In genomic region chr12:54937581-54938343, GRCm38 (mm10) we compare ENCODE assay signal across 25 mouse cellular contexts. TPM values are rescaled to one million over a fixed set of nuclear protein-coding genes. Genes with fewer than 3 reads are reported as not detected.
A peak's percentile ranks its signal among the peaks of the same experiment; 100 is the strongest.
DNase-seq lines count a peak whose midpoint lies in the region; ATAC-seq and TF ChIP-seq lines count a peak whose summit lies in the region.
"Not testable (repeated sequence)": the region's sequence is repeated elsewhere in the genome, so short reads cannot be mapped to it uniquely, and the experiment has no call there.
"Had no signal": no experiment of that assay in that cellular context is flagged by ENCODE, and none has a peak within 500 bp of the region (broad histone marks: within the 10 kb centered on the region; RNA-seq: fewer than 3 reads in every experiment).

No protein-coding gene starts in this region.

- 88% methylated on average over 5 of the region's 5 CpGs for WGBS in intestine, embryonic 16.5 days
- WGBS in liver, embryonic 12.5 days (ENCODE audit: insufficient replicate concordance), result 86% methylated on average over 5 of the region's 5 CpGs
- 88% methylated on average over 5 of the region's 5 CpGs for WGBS in liver, embryonic 16.5 days (ENCODE audit: insufficient replicate concordance)
- 89% methylated on average over 5 of the region's 5 CpGs for WGBS in stomach, postnatal 0 days

- not testable (repeated sequence) for H3K27ac ChIP-seq in intestine, embryonic 16.5 days (ENCODE audit: low read length); liver, embryonic 12.5 days; liver, embryonic 16.5 days (ENCODE audit: low read length); stomach, postnatal 0 days (replicated peaks)

- H3K36me3 ChIP-seq in E14TG2a.4 (ENCODE audit: insufficient read depth, low read length), result peaks cover 25% of the 10 kb centered on the region
- not testable (repeated sequence) for H3K36me3 ChIP-seq in intestine, embryonic 16.5 days (ENCODE audit: control insufficient read depth, insufficient read depth, low read length); stomach, postnatal 0 days (ENCODE audit: control insufficient read depth, insufficient read depth, low read length)
- peaks cover 94% of the 10 kb centered on the region for H3K36me3 ChIP-seq in liver, embryonic 12.5 days
- peaks cover 46% of the 10 kb centered on the region for H3K36me3 ChIP-seq in liver, embryonic 16.5 days (ENCODE audit: control insufficient read depth, insufficient read depth)

- TF ChIP-seq CTCF in E14TG2a.4 (conservative IDR thresholded peaks at IDR 0.05; ENCODE audit: low read length); stomach, postnatal 0 days (IDR thresholded peaks at IDR 0.05; ENCODE audit: low read depth): not testable (repeated sequence)

- peaks cover 57% of the 10 kb centered on the region for H3K4me1 ChIP-seq in E14TG2a.4 (replicated peaks; ENCODE audit: low read depth, low read length)
- not testable (repeated sequence) for H3K4me1 ChIP-seq in intestine, embryonic 16.5 days (ENCODE audit: control insufficient read depth, insufficient read depth, low read length); liver, embryonic 16.5 days (ENCODE audit: control insufficient read depth, low read depth, low read length); stomach, postnatal 0 days (replicated peaks; ENCODE audit: control insufficient read depth, insufficient read depth)
- peaks cover 13% of the 10 kb centered on the region for H3K4me1 ChIP-seq in liver, embryonic 12.5 days

- not testable (repeated sequence) for H3K9ac ChIP-seq in intestine, embryonic 16.5 days (ENCODE audit: low read depth, low read length); liver, embryonic 12.5 days; liver, embryonic 16.5 days (ENCODE audit: low read depth, low read length); stomach, postnatal 0 days (ENCODE audit: low read length)

- not testable (repeated sequence) for H3K4me2 ChIP-seq in intestine, embryonic 16.5 days (ENCODE audit: low read depth, low read length); liver, embryonic 12.5 days; liver, embryonic 16.5 days (ENCODE audit: low read depth, low read length); stomach, postnatal 0 days (replicated peaks; ENCODE audit: low read depth)

- not testable (repeated sequence) for TF ChIP-seq EP300 in stomach, postnatal 0 days (optimal IDR thresholded peaks at IDR 0.05)

- peak; percentile 86 for DNase-seq in ZHBTc4 (ENCODE audit: low read depth, low spot score)
- peak; percentile 20 for DNase-seq in stomach, postnatal 0 days (ENCODE audit: low spot score)

- H3K9me3 ChIP-seq in E14TG2a.4 (ENCODE audit: low read length); intestine, embryonic 16.5 days (ENCODE audit: control insufficient read depth, low read length); liver, embryonic 12.5 days (replicated peaks); liver, embryonic 16.5 days (replicated peaks; ENCODE audit: control insufficient read depth, low read length); stomach, postnatal 0 days (ENCODE audit: control insufficient read depth, low read length): not testable (repeated sequence)

- not testable (repeated sequence) for H3K27me3 ChIP-seq in E14TG2a.4 (ENCODE audit: insufficient read depth, low read length); intestine, embryonic 16.5 days (replicated peaks; ENCODE audit: control insufficient read depth, insufficient read depth, low read length); liver, embryonic 12.5 days (replicated peaks); liver, embryonic 16.5 days (ENCODE audit: control insufficient read depth, insufficient read depth, low read depth, low read length); stomach, postnatal 0 days (ENCODE audit: control insufficient read depth, insufficient read depth, low read length)

- H3K4me3 ChIP-seq in E14TG2a.4 (replicated peaks; ENCODE audit: low read length), result peak overlapping the region; percentile 23
- H3K4me3 ChIP-seq in intestine, embryonic 16.5 days (ENCODE audit: low read length); liver, embryonic 12.5 days; liver, embryonic 16.5 days (ENCODE audit: low read depth, low read length); stomach, postnatal 0 days (ENCODE audit: low read depth, low read length): not testable (repeated sequence)

- ATAC-seq in erythroblast, adult 5-6 weeks (replicated peaks; ENCODE audit: low FRiP score, poor library complexity, severe bottlenecking), result 0 out of 2 replicates have a peak, but pooled peaks have one; percentile 64
- ATAC-seq in intestine, embryonic 16.5 days, result peak; percentile 77
- ATAC-seq in liver, embryonic 12.5 days, result peak; percentile 82
- ATAC-seq in liver, embryonic 16.5 days (ENCODE audit: low read depth), result peak; percentile 71
- ATAC-seq in stomach, postnatal 0 days (ENCODE audit: low FRiP score, low TSS enrichment), result peak; percentile 88

RNA-seq across cellular contexts. Expression of gene Gm20403, which starts 48.6 kb away (rescaled TPM):
- total RNA-seq in erythroblast, adult 5-6 weeks (2015; ENCODE audit: low replicate concordance), result not detected in 2 replicates
- not detected in 2 replicates for total RNA-seq in erythroblast, adult 5-6 weeks (2017; ENCODE audit: low replicate concordance)
- polyA plus RNA-seq in intestine, embryonic 16.5 days (2015; fragmentation: Nextera tagmentation; extraction: Ambion mirVana), result not detected in 2 replicates
- polyA plus RNA-seq in liver, embryonic 12.5 days (2016; fragmentation: Nextera tagmentation; extraction: Ambion mirVana), result 0.49 TPM in 1 of 2 replicates, not detected in the other
- not detected in 2 replicates for polyA plus RNA-seq in liver, embryonic 16.5 days (2015; fragmentation: Nextera tagmentation; extraction: Ambion mirVana)
- polyA plus RNA-seq in stomach, postnatal 0 days (2015; fragmentation: Nextera tagmentation; extraction: Ambion mirVana), result 0.64 and 0.80 TPM in 2 replicates
- total RNA-seq: adrenal gland, postnatal 10 days; adrenal gland, postnatal 4 days; ES-E14; gastrocnemius, adult 8-10 months; gastrocnemius, postnatal 36 days; heart, postnatal 10 days; heart, postnatal 4 days had no signal
- polyA plus RNA-seq: brain, embryonic 14.5 days; CD4-positive, CD25-positive, alpha-beta regulatory T cell, adult 4 months; cerebellum, adult 2 months; embryonic facial prominence, embryonic 10.5 days; embryonic facial prominence, embryonic 14.5 days; forebrain, embryonic 11.5 days; forebrain, embryonic 15.5 days; heart, embryonic 14.5 days; hindbrain, embryonic 12.5 days; hindbrain, embryonic 16.5 days; inflammation-experienced regulatory T-cells, adult 6 months had no signal
